Mouse (Mus musculus) cortical plate, adult 2 months (tissue): ENCODE measurements at regions not wholly inside any gene's neighbourhood (a gene's known extent, or its start where the extent isn't known, plus 50 kb on each side); places are given as distances from the start of the nearest gene placed in this dataset.

Experiments used
- CTCF ChIP-seq: fragments of 200-500 bp; IDR thresholded peaks from 2 replicates; pipeline ENCODE4 v1.5.1; 2011; ENCODE audit warnings: mild to moderate bottlenecking, control low read depth, low read length; ENCODE audit not compliant: insufficient read depth; ENCODE audit errors: extremely low read depth
- POLR2A ChIP-seq: fragments of 200-500 bp; IDR thresholded peaks from 2 replicates; pipeline ENCODE4 v1.6.1; 2011; ENCODE audit warnings: mild to moderate bottlenecking, low read length, control low read depth; ENCODE audit not compliant: insufficient read depth; ENCODE audit errors: extremely low read depth

GRCm38 (mm10) chr1:73848370-73848769 is 275.9 kb downstream of the Tns1 start:
- TF ChIP-seq CTCF, result no peak
- TF ChIP-seq POLR2A, result no peak
